Mouse (Mus musculus): Measurements from ENCODE around the gene Ahctf1. TPM values are rescaled to one million over a fixed set of nuclear protein-coding genes. Genes with fewer than 3 reads are reported as not detected.

Ahctf1 gene
- polyA plus RNA-seq, 1 experiment from 2014 or later, result 33.0 TPM

DNA sequence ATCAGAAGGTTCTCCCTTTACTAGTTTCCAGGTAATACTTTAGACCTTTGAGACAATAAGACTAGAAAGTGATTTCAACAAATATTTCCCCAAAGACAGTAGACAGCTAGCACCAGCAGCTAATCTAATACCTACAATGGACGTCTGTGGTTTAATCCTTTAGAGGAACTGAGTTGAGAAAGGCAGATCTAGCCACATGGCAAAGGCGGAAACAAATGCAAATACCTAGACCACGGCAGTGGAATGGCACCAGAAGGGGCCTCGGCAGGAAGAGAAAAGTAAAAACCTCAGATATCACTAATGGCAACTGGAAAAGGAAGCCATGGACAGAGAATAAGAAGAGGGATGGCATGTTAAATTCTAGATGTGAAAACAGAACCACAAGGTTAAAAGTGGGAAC, 16.2 kb downstream of the Ahctf1 start:
- WGBS, result 92% methylated on average over 4 of the region's 4 CpGs
- no peak for DNase-seq (ENCODE audit: extremely low spot score, low spot score)
- peaks cover 99% of the 10 kb centered on the region for H3K36me3 ChIP-seq (replicated peaks)
- H3K27ac ChIP-seq, result no peak overlapping the region
- H3K4me1 ChIP-seq, result no peaks in the 10 kb centered on the region
- no peaks in the 10 kb centered on the region for H3K27me3 ChIP-seq (ENCODE audit: poor library complexity, severe bottlenecking)
- no peaks in the 10 kb centered on the region for H3K9me3 ChIP-seq
- H3K4me3 ChIP-seq, result no peak overlapping the region

DNA sequence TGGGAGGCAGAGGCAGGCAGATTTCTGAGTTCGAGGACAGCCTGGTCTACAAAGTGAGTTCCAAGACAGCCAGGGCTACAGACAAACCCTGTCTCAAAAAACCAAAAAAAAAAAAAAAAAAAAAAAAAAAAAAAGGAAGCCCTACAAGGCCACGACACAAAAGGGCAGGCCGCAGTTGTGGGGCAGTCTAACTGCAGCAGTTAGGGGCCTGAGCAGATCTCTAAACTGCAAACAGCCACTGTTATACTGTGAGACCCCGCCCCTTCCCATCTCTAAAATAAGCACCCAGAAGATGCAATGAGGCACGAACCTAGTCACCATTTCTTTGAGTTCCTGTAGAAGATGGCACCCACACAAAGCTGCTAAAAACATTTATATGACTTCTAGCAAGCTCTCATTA, 18.0 kb downstream of the Ahctf1 start:
- Histone ChIP-seq H3K9me3 (no peaks in the 10 kb centered on the region), H3K27ac (no peak overlapping the region), H3K4me3 (no peak overlapping the region), H3K27me3 (ENCODE audit: poor library complexity, severe bottlenecking) (no peaks in the 10 kb centered on the region), H3K4me1 (no peaks in the 10 kb centered on the region), H3K36me3 (replicated peaks) (peaks cover 99% of the 10 kb centered on the region)
- 96% methylated on average over 5 of the region's 5 CpGs for WGBS
- DNase-seq (ENCODE audit: extremely low spot score, low spot score), result no peak

DNA sequence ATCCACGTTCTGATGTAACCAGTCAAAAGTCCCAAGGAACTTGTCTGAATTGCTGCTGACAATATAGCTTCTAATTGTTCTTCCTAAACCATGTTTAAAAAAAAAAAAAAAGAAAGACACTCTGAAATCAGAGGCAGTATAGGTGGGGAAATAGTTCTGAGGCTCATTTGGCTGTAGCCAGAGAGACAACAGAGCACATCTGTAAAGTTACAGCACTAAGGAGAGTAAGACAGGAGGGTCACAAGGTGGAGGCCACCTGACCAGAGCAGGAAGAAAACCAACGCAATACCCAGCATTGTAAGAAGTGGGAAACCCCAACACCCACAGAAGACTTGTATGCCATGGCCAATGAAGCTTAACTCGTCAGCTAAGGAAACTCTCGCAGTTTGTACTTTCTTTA, 19.4 kb downstream of the Ahctf1 start:
- H3K36me3 ChIP-seq (replicated peaks), result peaks cover 99% of the 10 kb centered on the region
- WGBS, result 93% methylated on average over 4 of the region's 4 CpGs
- no peak for DNase-seq (ENCODE audit: extremely low spot score, low spot score)

DNA sequence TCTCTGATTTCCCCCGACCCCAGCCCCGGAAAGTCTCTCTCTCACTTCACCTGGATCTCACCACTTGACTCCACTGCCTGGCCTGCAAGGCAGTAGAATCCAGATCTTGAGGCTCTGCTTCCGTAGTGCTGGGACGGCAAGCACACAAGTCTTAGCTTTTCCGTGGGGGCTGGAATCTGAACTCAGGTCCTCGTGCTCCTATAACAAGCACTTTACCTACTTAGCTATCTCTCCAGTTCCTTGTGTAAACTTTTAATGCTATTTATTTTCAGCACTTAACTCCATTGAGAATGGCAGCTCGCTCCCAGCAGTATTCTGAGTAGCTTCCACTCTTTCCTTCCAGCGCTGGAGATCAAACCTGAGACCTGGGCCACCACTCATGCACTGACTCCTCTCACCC, 26.6 kb downstream of the Ahctf1 start:
- H3K36me3 ChIP-seq (replicated peaks), result peaks cover 100% of the 10 kb centered on the region
- WGBS, result 92% methylated on average over 8 of the region's 8 CpGs
- DNase-seq (ENCODE audit: extremely low spot score, low spot score), result no peak
- no peaks in the 10 kb centered on the region for H3K27me3 ChIP-seq (ENCODE audit: poor library complexity, severe bottlenecking)
- H3K9me3 ChIP-seq, result no peaks in the 10 kb centered on the region
- H3K27ac ChIP-seq, result no peak overlapping the region
- H3K4me1 ChIP-seq, result no peaks in the 10 kb centered on the region
- H3K4me3 ChIP-seq, result no peak overlapping the region

More for the DNA sequence above, 19.4 kb downstream of the Ahctf1 start:
- Histone ChIP-seq H3K27me3 (ENCODE audit: poor library complexity, severe bottlenecking) (no peaks in the 10 kb centered on the region), H3K4me3 (no peak overlapping the region), H3K27ac (no peak overlapping the region), H3K9me3 (no peaks in the 10 kb centered on the region), H3K4me1 (no peaks in the 10 kb centered on the region)

DNA sequence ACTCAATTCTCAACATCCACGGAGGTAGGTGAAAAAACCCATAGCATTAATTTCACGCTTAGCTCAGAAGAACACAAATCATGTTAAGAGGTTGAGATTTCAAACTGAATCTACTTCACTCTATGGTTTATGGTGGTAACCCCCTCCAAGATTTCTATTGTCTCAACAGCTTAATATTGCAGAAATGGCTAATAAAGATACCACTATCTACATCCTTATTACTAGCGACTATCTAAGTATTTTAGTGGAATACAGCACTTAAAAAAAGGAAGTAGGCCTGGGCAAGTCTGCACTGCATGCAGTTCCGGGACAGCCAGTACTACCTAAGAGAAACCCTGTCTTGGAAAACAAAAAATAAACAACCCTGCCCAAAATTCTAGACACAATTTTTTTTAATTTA, 42.9 kb downstream of the Ahctf1 start:
- peaks cover 100% of the 10 kb centered on the region for H3K36me3 ChIP-seq (replicated peaks)
- H3K27ac ChIP-seq, result no peak overlapping the region
- 95% methylated on average over 4 of the region's 4 CpGs for WGBS
- no peaks in the 10 kb centered on the region for H3K4me1 ChIP-seq
- no peak overlapping the region for H3K4me3 ChIP-seq
- H3K9me3 ChIP-seq, result no peaks in the 10 kb centered on the region
- H3K27me3 ChIP-seq (ENCODE audit: poor library complexity, severe bottlenecking), result no peaks in the 10 kb centered on the region
- DNase-seq (ENCODE audit: extremely low spot score, low spot score), result no peak

DNA sequence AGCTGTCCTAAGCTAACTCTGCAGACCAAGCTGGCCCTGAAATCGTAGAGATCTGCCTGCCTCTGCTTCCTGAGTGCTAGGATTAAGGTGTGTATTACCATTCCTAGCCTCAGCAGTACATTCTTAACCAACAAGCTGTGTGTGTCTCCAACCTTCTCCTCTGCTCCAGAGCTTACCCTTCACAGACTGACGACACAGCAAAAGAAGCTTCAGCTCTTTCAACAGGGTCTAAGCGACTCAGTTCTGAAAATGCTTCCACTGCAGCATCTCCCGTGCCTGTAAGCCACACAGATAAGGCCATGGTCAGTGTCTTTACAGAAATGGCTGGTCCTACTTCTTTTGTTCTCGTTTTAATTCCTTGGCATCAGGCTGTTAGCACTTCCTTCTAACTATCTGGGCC, 43.4 kb downstream of the Ahctf1 start:
- Histone ChIP-seq H3K9me3 (no peaks in the 10 kb centered on the region), H3K36me3 (replicated peaks) (peaks cover 99% of the 10 kb centered on the region)

DNA sequence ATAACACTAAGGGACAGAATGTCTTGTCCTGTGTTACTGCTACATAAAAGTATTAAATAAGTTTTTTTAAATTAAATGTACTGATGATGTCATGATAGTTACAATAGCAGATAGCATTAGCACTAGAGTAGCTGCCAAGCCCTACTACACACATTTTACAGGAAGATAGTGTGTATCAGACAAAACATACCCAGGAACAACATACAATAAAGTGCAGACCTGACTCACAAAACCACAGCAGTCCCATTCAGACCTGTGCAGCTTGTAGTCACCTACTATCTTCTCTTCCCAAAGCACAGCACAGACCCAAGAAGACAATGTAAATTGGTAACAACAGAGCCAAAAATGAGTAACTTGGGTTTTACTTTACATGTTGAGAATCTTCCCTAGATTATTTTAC, 47.0 kb downstream of the Ahctf1 start:
- no peaks in the 10 kb centered on the region for H3K27me3 ChIP-seq (ENCODE audit: poor library complexity, severe bottlenecking)
- DNase-seq (ENCODE audit: extremely low spot score, low spot score), result no peak
- H3K4me3 ChIP-seq, result no peak overlapping the region
- H3K9me3 ChIP-seq, result no peaks in the 10 kb centered on the region
- peaks cover 99% of the 10 kb centered on the region for H3K36me3 ChIP-seq (replicated peaks)
- no peak overlapping the region for H3K27ac ChIP-seq
- no peaks in the 10 kb centered on the region for H3K4me1 ChIP-seq

More for the DNA sequence above, 43.4 kb downstream of the Ahctf1 start:
- Histone ChIP-seq H3K4me1 (no peaks in the 10 kb centered on the region), H3K27ac (no peak overlapping the region), H3K4me3 (no peak overlapping the region), H3K27me3 (ENCODE audit: poor library complexity, severe bottlenecking) (no peaks in the 10 kb centered on the region)
- 96% methylated on average over 5 of the region's 5 CpGs for WGBS
- DNase-seq (ENCODE audit: extremely low spot score, low spot score), result no peak

DNA sequence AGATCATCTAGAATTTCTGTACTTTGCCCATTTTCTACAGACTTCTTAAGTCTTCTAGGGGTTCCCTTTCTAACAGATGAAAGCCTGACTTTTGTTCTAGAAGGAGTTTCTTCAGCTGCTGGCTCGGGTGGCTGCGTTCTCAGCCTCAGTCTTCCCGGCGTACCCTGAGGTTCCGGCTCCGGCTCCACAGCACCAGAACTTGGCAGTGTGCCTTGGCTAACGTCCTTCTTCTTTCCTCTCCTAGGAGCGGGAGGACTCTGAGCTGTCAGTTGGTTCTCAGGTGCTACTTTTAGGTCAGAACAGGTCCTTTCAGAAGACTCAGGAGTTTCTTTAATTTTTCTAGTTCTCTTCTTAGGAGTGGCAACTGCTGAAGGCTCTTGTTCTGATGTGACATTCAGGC, 50.5 kb downstream of the Ahctf1 start:
- no peak overlapping the region for H3K4me3 ChIP-seq
- peaks cover 99% of the 10 kb centered on the region for H3K36me3 ChIP-seq (replicated peaks)
- H3K9me3 ChIP-seq, result no peaks in the 10 kb centered on the region
- DNase-seq (ENCODE audit: extremely low spot score, low spot score), result no peak
- 96% methylated on average over 8 of the region's 8 CpGs for WGBS
- no peaks in the 10 kb centered on the region for H3K27me3 ChIP-seq (ENCODE audit: poor library complexity, severe bottlenecking)
- H3K27ac ChIP-seq, result no peak overlapping the region
- H3K4me1 ChIP-seq, result no peaks in the 10 kb centered on the region

DNA sequence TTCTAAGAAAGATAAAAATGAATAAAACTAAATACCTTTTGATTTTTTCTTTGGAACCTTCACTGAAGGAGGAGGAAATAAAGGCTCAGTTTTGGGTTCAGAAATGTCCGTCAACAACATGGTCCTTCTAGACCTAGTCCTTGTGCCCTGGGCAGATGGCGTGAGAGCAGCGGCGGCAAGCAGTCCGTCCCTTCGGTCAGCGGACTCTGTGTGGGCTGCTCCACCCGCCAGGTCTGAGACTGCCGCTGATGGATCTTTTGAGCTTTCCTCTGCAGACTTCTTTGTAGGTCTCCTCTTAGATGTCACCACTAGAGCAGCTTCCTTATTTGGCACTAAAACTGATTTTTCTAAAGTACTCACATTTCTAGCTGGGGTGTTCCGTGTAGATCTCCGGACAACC, 51.2 kb downstream of the Ahctf1 start:
- no peaks in the 10 kb centered on the region for H3K9me3 ChIP-seq
- H3K27me3 ChIP-seq (ENCODE audit: poor library complexity, severe bottlenecking), result no peaks in the 10 kb centered on the region
- H3K27ac ChIP-seq, result no peak overlapping the region
- WGBS, result 95% methylated on average over 11 of the region's 11 CpGs
- peaks cover 99% of the 10 kb centered on the region for H3K36me3 ChIP-seq (replicated peaks)
- DNase-seq (ENCODE audit: extremely low spot score, low spot score), result no peak
- H3K4me1 ChIP-seq, result no peaks in the 10 kb centered on the region
- H3K4me3 ChIP-seq, result no peak overlapping the region

DNA sequence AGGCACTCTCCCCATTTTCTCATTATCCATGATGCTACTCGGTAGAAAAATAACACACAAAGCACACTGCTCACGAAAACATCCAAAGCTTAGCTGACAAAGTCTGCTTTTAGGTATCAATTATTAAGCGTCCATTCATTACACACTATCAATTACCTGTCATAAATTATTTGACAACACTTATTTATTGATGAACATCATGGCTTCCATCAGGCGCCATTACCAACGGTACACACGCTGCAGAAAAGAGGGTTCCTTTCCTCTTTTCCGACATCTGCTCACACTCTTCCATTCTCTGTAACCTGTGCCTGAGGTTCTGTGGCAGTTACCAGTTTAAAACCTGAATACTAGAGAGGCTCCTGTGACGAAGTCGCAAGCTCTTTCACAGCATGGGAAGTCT, 58.3 kb downstream of the Ahctf1 start, which contains the start of gene Kif28:
TSS of gene Kif28 (minus strand) at position 101 of the 400 bp plus-strand sequence.
- no peaks in the 10 kb centered on the region for H3K4me1 ChIP-seq
- H3K4me3 ChIP-seq, result no peak within 1 kb of the TSS
- no peak within 1 kb of the TSS for H3K27ac ChIP-seq
- H3K9me3 ChIP-seq, result no peaks in the 10 kb centered on the region
- 94% methylated on average over 9 of the region's 9 CpGs for WGBS
- no peaks in the 10 kb centered on the region for H3K27me3 ChIP-seq (ENCODE audit: poor library complexity, severe bottlenecking)
- DNase-seq (ENCODE audit: extremely low spot score, low spot score), result no peak
- peaks cover 71% of the 10 kb centered on the region for H3K36me3 ChIP-seq (replicated peaks)

DNA sequence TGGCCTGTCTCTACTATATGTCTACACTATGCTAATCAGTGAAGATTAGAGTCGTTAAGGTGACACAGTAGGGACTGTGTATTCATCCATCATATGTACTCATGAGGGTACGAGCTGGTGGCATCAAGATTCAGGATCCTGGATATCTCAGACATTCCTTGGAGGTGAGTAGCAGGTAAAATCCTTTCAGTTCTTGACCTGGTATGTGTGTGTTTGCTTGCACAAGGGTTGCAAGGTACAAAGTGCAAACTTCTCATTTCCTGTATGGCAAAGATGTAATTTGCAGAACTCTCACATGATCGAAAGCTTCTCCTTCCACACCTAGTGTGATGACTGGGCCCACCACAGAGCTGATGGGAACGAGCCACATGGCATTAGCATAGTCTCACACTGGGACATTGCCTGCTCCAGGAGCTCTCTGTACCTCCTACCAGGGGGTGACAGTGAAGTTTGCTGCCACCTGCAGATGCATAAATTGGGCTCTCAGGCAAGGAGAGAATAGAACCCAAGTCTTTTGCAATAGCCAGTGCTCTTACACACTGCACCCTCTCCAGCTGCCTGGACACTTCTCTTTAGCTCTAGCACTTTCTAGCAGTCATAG, 59.8 kb downstream of the Ahctf1 start:
- Histone ChIP-seq H3K4me3 (no peak overlapping the region), H3K36me3 (replicated peaks) (peaks cover 56% of the 10 kb centered on the region), H3K9me3 (no peaks in the 10 kb centered on the region), H3K4me1 (no peaks in the 10 kb centered on the region), H3K27me3 (ENCODE audit: poor library complexity, severe bottlenecking) (no peaks in the 10 kb centered on the region), H3K27ac (no peak overlapping the region)
- WGBS, result 89% methylated on average over 4 of the region's 4 CpGs
- no peak for DNase-seq (ENCODE audit: extremely low spot score, low spot score)

DNA sequence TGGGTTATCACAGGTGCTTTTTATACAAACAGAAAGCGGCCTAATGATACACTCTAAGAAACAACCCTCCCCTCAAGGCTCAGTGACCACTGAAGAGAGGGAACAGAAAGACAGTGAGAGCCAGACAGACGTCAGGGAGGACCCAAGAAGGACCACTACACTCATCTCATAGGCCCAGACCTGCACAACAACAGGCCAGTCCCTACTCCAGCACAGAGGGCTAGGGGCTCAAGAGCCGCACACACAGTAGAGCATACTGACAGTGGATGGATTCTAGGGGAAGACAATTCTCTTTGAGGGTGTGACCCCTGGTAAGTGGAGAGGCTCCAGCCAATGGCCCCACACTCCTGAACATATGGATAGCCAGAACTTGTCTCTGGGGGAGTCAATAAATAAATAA, 67.0 kb downstream of the Ahctf1 start:
- no peak overlapping the region for H3K4me3 ChIP-seq
- no peaks in the 10 kb centered on the region for H3K27me3 ChIP-seq (ENCODE audit: poor library complexity, severe bottlenecking)
- no peak for DNase-seq (ENCODE audit: extremely low spot score, low spot score)
- no peak overlapping the region for H3K27ac ChIP-seq
- no peaks in the 10 kb centered on the region for H3K9me3 ChIP-seq
- H3K4me1 ChIP-seq, result no peaks in the 10 kb centered on the region
- 82% methylated on average over 3 of the region's 3 CpGs for WGBS
- H3K36me3 ChIP-seq (replicated peaks), result no peaks in the 10 kb centered on the region

DNA sequence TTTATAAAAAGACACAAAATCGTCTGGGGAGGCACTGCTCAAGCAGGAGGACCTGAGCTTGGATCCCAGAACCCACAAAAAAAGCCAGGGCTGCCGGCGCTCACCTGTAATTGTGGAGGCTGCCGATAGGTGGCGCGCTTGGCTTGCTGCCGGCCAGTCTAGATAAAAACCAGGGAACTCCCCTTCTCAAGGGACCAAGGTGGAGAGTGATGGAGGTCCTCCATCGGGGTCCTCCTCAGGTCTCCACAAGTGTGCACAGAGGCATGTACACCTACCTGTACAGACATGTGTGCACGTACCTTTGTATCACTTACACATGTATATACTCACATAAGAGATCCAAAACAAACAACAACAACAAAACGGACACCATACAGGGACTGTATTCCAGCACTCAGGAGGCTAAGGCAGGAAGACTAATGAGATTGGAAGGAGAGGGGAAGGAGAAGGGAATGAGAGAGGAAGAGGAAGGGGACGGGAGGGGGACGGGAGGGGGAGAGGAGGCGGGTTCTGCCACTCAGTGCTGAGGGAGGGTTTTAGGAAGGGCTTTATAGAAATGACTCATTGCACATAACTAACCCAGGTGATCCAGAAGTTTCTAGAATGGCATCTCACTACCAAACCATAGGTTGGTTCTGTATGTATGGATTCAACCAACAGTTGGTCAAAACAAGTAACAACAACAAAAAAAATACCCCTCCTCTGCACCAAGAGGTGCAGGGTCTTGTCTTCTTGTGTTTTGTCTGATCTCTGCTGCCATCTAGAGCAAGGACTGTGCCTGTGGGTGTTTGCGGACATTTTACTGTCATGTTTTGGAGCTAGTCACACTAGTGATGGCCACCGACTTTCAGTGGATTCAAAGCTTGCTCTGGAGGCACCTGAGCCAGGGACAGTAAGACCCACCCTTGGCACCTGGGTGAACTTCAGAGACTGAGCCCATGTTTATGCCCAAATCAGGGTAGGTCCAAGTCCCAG, 68.7 kb downstream of the Ahctf1 start:
- Histone ChIP-seq H3K9me3 (no peaks in the 10 kb centered on the region), H3K4me1 (no peaks in the 10 kb centered on the region), H3K27me3 (ENCODE audit: poor library complexity, severe bottlenecking) (no peaks in the 10 kb centered on the region), H3K4me3 (no peak overlapping the region), H3K27ac (no peak overlapping the region), H3K36me3 (replicated peaks) (no peaks in the 10 kb centered on the region)
- WGBS, result 47% methylated on average over 15 of the region's 15 CpGs
- peak; percentile 54 for DNase-seq (ENCODE audit: extremely low spot score, low spot score)

Data from forebrain, embryonic 10.5 days (tissue).